Mouse (Mus musculus): ENCODE data around the gene Pola1. TPM values are rescaled to one million over a fixed set of nuclear protein-coding genes. Genes with fewer than 3 reads are reported as not detected.

The Pola1 gene
- polyA plus RNA-seq, 1 experiment from 2014 or later, result 14.9 TPM

- no peaks in the 10 kb centered on the region for H3K4me1 ChIP-seq (ENCODE audit: control insufficient read depth, insufficient read depth, low read length)
- no peak overlapping the region for H3K4me3 ChIP-seq (ENCODE audit: low read depth, low read length)
- H3K27me3 ChIP-seq (replicated peaks; ENCODE audit: control insufficient read depth, insufficient read depth, low read length), result no peaks in the 10 kb centered on the region
- H3K4me2 ChIP-seq (ENCODE audit: low read depth, low read length), result no peak overlapping the region
- DNase-seq (ENCODE audit: low spot score) (no peak), ATAC-seq (ENCODE audit: low read depth) (no peak)
- no peak overlapping the region for H3K27ac ChIP-seq (replicated peaks; ENCODE audit: low read depth, low read length)
- H3K9me3 ChIP-seq (ENCODE audit: control insufficient read depth, low read length), result no peaks in the 10 kb centered on the region
- WGBS, result 77% methylated on average over 9 of the region's 9 CpGs
- no peaks in the 10 kb centered on the region for H3K36me3 ChIP-seq (ENCODE audit: control insufficient read depth, insufficient read depth, low read length)
- no peak overlapping the region for H3K9ac ChIP-seq (ENCODE audit: low read depth, low read length)
These were observed 254.5 kb downstream of the Pola1 start for GRCm38 (mm10) chrX:93377285-93377972.

- no peaks in the 10 kb centered on the region for H3K4me1 ChIP-seq (ENCODE audit: control insufficient read depth, insufficient read depth, low read length)
- no peak for DNase-seq (ENCODE audit: low spot score)
- no peak overlapping the region for H3K9ac ChIP-seq (ENCODE audit: low read depth, low read length)
- no peak overlapping the region for H3K4me2 ChIP-seq (ENCODE audit: low read depth, low read length)
- no peak overlapping the region for H3K4me3 ChIP-seq (ENCODE audit: low read depth, low read length)
- no peaks in the 10 kb centered on the region for H3K27me3 ChIP-seq (replicated peaks; ENCODE audit: control insufficient read depth, insufficient read depth, low read length)
- no peak for ATAC-seq (ENCODE audit: low read depth)
- H3K9me3 ChIP-seq (ENCODE audit: control insufficient read depth, low read length), result no peaks in the 10 kb centered on the region
- WGBS, result 59% methylated on average over 1 of the region's 1 CpGs
- no peak overlapping the region for H3K27ac ChIP-seq (replicated peaks; ENCODE audit: low read depth, low read length)
- no peaks in the 10 kb centered on the region for H3K36me3 ChIP-seq (ENCODE audit: control insufficient read depth, insufficient read depth, low read length)
These were observed 258.5 kb downstream of the Pola1 start for GRCm38 (mm10) chrX:93373503-93373902.

- no peak overlapping the region for H3K4me2 ChIP-seq (ENCODE audit: low read depth, low read length)
- no peak overlapping the region for H3K9ac ChIP-seq (ENCODE audit: low read depth, low read length)
- no peak overlapping the region for H3K4me3 ChIP-seq (ENCODE audit: low read depth, low read length)
- H3K4me1 ChIP-seq (ENCODE audit: control insufficient read depth, insufficient read depth, low read length), result no peaks in the 10 kb centered on the region
- H3K9me3 ChIP-seq (ENCODE audit: control insufficient read depth, low read length), result no peaks in the 10 kb centered on the region
- WGBS, result 87% methylated on average over 1 of the region's 1 CpGs
- DNase-seq (ENCODE audit: low spot score), result peak; percentile 33
- H3K27ac ChIP-seq (replicated peaks; ENCODE audit: low read depth, low read length), result no peak overlapping the region
- ATAC-seq (ENCODE audit: low read depth), result no peak
- no peaks in the 10 kb centered on the region for H3K36me3 ChIP-seq (ENCODE audit: control insufficient read depth, insufficient read depth, low read length)
- H3K27me3 ChIP-seq (replicated peaks; ENCODE audit: control insufficient read depth, insufficient read depth, low read length), result no peaks in the 10 kb centered on the region
These were observed 262.2 kb downstream of the Pola1 start for GRCm38 (mm10) chrX:93369708-93370107.

DNA sequence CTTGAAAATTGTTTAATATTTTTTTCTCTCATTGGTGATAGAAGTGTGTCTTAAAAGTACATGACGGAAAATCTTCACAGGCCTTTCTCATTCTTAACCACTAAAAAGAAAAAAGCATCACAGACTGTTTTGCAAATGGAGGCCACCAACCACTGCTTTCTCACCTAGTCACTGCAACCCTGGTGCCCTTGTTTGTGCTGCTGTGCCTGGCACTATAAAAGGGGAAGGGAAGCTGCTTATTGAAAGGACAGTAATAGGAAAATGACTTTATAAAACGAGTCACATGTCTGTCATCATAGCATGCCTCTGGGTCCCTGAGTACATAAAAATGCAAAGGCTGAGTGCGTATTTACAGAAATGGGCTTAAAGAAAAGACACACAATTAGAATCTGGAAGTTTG lies 263.7 kb downstream of the Pola1 start:
- H3K27me3 ChIP-seq (replicated peaks; ENCODE audit: control insufficient read depth, insufficient read depth, low read length), result no peaks in the 10 kb centered on the region
- H3K36me3 ChIP-seq (ENCODE audit: control insufficient read depth, insufficient read depth, low read length), result no peaks in the 10 kb centered on the region
- 83% methylated on average over 3 of the region's 3 CpGs for WGBS
- DNase-seq (ENCODE audit: low spot score), result no peak
- H3K9me3 ChIP-seq (ENCODE audit: control insufficient read depth, low read length), result no peaks in the 10 kb centered on the region
- no peak for ATAC-seq (ENCODE audit: low read depth)
- no peak overlapping the region for H3K4me3 ChIP-seq (ENCODE audit: low read depth, low read length)
- no peak overlapping the region for H3K4me2 ChIP-seq (ENCODE audit: low read depth, low read length)
- no peaks in the 10 kb centered on the region for H3K4me1 ChIP-seq (ENCODE audit: control insufficient read depth, insufficient read depth, low read length)
- H3K27ac ChIP-seq (replicated peaks; ENCODE audit: low read depth, low read length), result no peak overlapping the region
- no peak overlapping the region for H3K9ac ChIP-seq (ENCODE audit: low read depth, low read length)

- 49% methylated on average over 1 of the region's 1 CpGs for WGBS
- Histone ChIP-seq H3K4me3 (ENCODE audit: low read depth, low read length) (no peak overlapping the region), H3K27me3 (replicated peaks; ENCODE audit: control insufficient read depth, insufficient read depth, low read length) (no peaks in the 10 kb centered on the region), H3K4me2 (ENCODE audit: low read depth, low read length) (no peak overlapping the region), H3K36me3 (ENCODE audit: control insufficient read depth, insufficient read depth, low read length) (no peaks in the 10 kb centered on the region), H3K9me3 (ENCODE audit: control insufficient read depth, low read length) (no peaks in the 10 kb centered on the region), H3K4me1 (ENCODE audit: control insufficient read depth, insufficient read depth, low read length) (no peaks in the 10 kb centered on the region), H3K27ac (replicated peaks; ENCODE audit: low read depth, low read length) (no peak overlapping the region), H3K9ac (ENCODE audit: low read depth, low read length) (no peak overlapping the region)
- DNase-seq (ENCODE audit: low spot score) (no peak), ATAC-seq (ENCODE audit: low read depth) (no peak)
These were observed 310.6 kb downstream of the Pola1 start for GRCm38 (mm10) chrX:93321336-93321735.

DNA sequence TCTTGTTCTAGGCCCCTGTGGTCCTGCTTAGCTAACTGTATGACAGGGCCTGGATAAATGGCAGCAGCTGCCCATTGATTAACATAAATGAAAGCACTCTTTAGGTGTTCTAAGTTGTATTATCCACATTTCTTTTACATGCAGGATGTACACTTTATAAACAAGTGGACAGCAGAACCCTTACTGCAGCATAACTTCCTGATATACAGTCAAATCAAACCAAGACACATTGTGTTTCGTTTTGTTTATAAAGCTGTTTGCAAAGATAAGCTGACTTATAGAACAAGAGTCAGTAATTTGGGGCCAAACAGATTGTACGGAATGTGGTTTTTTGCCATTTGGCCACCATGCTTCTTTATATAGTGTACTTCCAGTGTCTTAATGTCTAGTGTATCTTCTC lies 312.0 kb downstream of the Pola1 start:
- Histone ChIP-seq H3K9me3 (ENCODE audit: control insufficient read depth, low read length) (no peaks in the 10 kb centered on the region), H3K4me1 (ENCODE audit: control insufficient read depth, insufficient read depth, low read length) (no peaks in the 10 kb centered on the region), H3K36me3 (ENCODE audit: control insufficient read depth, insufficient read depth, low read length) (no peaks in the 10 kb centered on the region), H3K4me2 (ENCODE audit: low read depth, low read length) (no peak overlapping the region), H3K9ac (ENCODE audit: low read depth, low read length) (no peak overlapping the region), H3K4me3 (ENCODE audit: low read depth, low read length) (no peak overlapping the region), H3K27ac (replicated peaks; ENCODE audit: low read depth, low read length) (no peak overlapping the region), H3K27me3 (replicated peaks; ENCODE audit: control insufficient read depth, insufficient read depth, low read length) (no peaks in the 10 kb centered on the region)
- 88% methylated on average over 2 of the region's 2 CpGs for WGBS
- DNase-seq (ENCODE audit: low spot score) (no peak), ATAC-seq (ENCODE audit: low read depth) (no peak)

- no peaks in the 10 kb centered on the region for H3K4me1 ChIP-seq (ENCODE audit: control insufficient read depth, insufficient read depth, low read length)
- no peak overlapping the region for H3K4me2 ChIP-seq (ENCODE audit: low read depth, low read length)
- H3K27ac ChIP-seq (replicated peaks; ENCODE audit: low read depth, low read length), result no peak overlapping the region
- no peaks in the 10 kb centered on the region for H3K9me3 ChIP-seq (ENCODE audit: control insufficient read depth, low read length)
- no peaks in the 10 kb centered on the region for H3K27me3 ChIP-seq (replicated peaks; ENCODE audit: control insufficient read depth, insufficient read depth, low read length)
- no peak overlapping the region for H3K9ac ChIP-seq (ENCODE audit: low read depth, low read length)
- WGBS, result 52% methylated on average over 4 of the region's 4 CpGs
- H3K4me3 ChIP-seq (ENCODE audit: low read depth, low read length), result no peak overlapping the region
- no peaks in the 10 kb centered on the region for H3K36me3 ChIP-seq (ENCODE audit: control insufficient read depth, insufficient read depth, low read length)
- DNase-seq (ENCODE audit: low spot score), result no peak
- no peak for ATAC-seq (ENCODE audit: low read depth)
These were observed 314.4 kb downstream of the Pola1 start for GRCm38 (mm10) chrX:93317577-93317976.

DNA sequence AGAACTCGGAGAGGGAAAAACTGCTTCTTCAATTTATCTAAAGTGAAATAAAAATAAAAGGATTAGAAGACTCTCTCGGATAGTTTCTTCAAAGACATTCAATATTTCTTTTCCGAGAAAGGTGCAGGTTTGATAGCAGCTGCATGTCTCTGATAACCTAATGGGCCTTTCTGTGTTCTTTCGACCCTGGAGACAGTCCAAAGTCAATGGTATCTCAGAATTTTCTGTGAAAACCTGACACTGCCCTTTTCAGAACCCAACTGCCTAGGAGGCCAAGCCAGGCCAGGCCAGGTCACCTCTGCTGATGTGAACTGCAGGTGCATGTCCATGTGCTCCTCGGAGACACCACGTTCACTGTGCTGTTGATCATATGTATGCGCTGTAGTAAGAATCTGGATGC lies 326.2 kb downstream of the Pola1 start:
- Histone ChIP-seq H3K9me3 (ENCODE audit: control insufficient read depth, low read length) (no peaks in the 10 kb centered on the region), H3K27me3 (replicated peaks; ENCODE audit: control insufficient read depth, insufficient read depth, low read length) (peaks cover 36% of the 10 kb centered on the region), H3K4me2 (ENCODE audit: low read depth, low read length) (no peak overlapping the region), H3K27ac (replicated peaks; ENCODE audit: low read depth, low read length) (no peak overlapping the region), H3K9ac (ENCODE audit: low read depth, low read length) (no peak overlapping the region), H3K4me3 (ENCODE audit: low read depth, low read length) (no peak overlapping the region), H3K36me3 (ENCODE audit: control insufficient read depth, insufficient read depth, low read length) (no peaks in the 10 kb centered on the region), H3K4me1 (ENCODE audit: control insufficient read depth, insufficient read depth, low read length) (no peaks in the 10 kb centered on the region)
- WGBS, result 89% methylated on average over 7 of the region's 7 CpGs
- no peak for ATAC-seq (ENCODE audit: low read depth)
- no peak for DNase-seq (ENCODE audit: low spot score)

DNA sequence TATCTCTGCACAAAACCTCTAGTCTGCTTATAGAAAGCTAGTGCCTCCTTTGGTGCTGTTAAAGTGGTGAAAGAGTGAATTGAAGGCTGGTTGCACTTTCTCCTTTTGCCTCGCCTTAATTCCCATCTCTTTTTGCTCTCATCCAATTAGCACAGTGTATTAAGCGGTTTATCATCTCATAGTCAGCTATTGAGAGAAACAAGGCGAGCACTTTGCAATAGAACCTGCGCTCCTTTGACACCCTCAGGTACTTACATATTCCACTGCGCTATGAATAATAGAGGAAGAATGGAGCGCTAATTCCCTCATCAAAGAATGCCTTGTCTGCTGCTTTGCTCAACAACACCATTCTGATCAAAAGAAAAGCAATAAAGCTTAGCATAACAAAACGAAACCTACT lies 330.2 kb downstream of the Pola1 start:
- Histone ChIP-seq H3K4me2 (ENCODE audit: low read depth, low read length) (no peak overlapping the region), H3K9ac (ENCODE audit: low read depth, low read length) (no peak overlapping the region), H3K4me3 (ENCODE audit: low read depth, low read length) (no peak overlapping the region), H3K27me3 (replicated peaks; ENCODE audit: control insufficient read depth, insufficient read depth, low read length) (peaks cover 76% of the 10 kb centered on the region), H3K9me3 (ENCODE audit: control insufficient read depth, low read length) (no peaks in the 10 kb centered on the region), H3K4me1 (ENCODE audit: control insufficient read depth, insufficient read depth, low read length) (no peaks in the 10 kb centered on the region), H3K36me3 (ENCODE audit: control insufficient read depth, insufficient read depth, low read length) (no peaks in the 10 kb centered on the region), H3K27ac (replicated peaks; ENCODE audit: low read depth, low read length) (no peak overlapping the region)
- ATAC-seq (ENCODE audit: low read depth) (no peak; the same call in 1 of the 2 replicates), DNase-seq (ENCODE audit: low spot score) (no peak)
- WGBS, result 18% methylated on average over 7 of the region's 7 CpGs
